Mouse (Mus musculus) midbrain, embryonic 16.5 days (tissue): ENCODE measurements around the gene Actr1a. TPM values are rescaled to one million over a fixed set of nuclear protein-coding genes. Genes with fewer than 3 reads are reported as not detected.
A peak's percentile ranks its signal among the peaks of the same experiment; 100 is the strongest.

Source experiments
- ATAC-seq: fragments of 200-750 bp; cut with Nextera tagmentation; 2 replicates; pipeline ENCODE4 v1.8.0; 2017; ENCODE audit warnings: moderate TSS enrichment
- H3K27ac ChIP-seq: fragments of 300-500 bp; sonication (generic); 2 replicates; pipeline ENCODE4 v1.5.1; 2014; ENCODE audit warnings: mild to moderate bottlenecking, low read length, mixed read lengths
- H3K27me3 ChIP-seq: fragments of 300-500 bp; sonication (generic); 2 replicates; pipeline ENCODE4 v1.6.1; 2014; ENCODE audit warnings: low read depth, low read length, mixed read lengths; ENCODE audit not compliant: control insufficient read depth, insufficient read depth
- H3K36me3 ChIP-seq: fragments of 300-500 bp; sonication (generic); 2 replicates; pipeline ENCODE4 v1.6.1; 2014; ENCODE audit warnings: mild to moderate bottlenecking, low read length, moderate library complexity, mixed read lengths; ENCODE audit not compliant: control insufficient read depth, insufficient read depth
- H3K4me1 ChIP-seq: fragments of 300-500 bp; sonication (generic); 2 replicates; pipeline ENCODE4 v1.6.1; 2014; ENCODE audit warnings: mild to moderate bottlenecking, low read length, mixed read lengths; ENCODE audit not compliant: control insufficient read depth, insufficient read depth
- H3K4me2 ChIP-seq: fragments of 300-500 bp; sonication (generic); 2 replicates; pipeline ENCODE4 v1.6.1; 2014; ENCODE audit warnings: mild to moderate bottlenecking, low read length, mixed read lengths
- H3K4me3 ChIP-seq: fragments of 300-500 bp; sonication (generic); 2 replicates; pipeline ENCODE4 v1.5.1; 2014; ENCODE audit warnings: low read depth, mild to moderate bottlenecking, low read length, moderate library complexity, mixed read lengths
- H3K9ac ChIP-seq: fragments of 300-500 bp; sonication (generic); 2 replicates; pipeline ENCODE4 v1.6.1; 2014; ENCODE audit warnings: low read depth, low read length, mixed read lengths
- H3K9me3 ChIP-seq: fragments of 300-500 bp; sonication (generic); replicated peaks from 2 replicates; pipeline ENCODE4 v1.6.1; 2014; ENCODE audit warnings: mild to moderate bottlenecking, low read length, mixed read lengths; ENCODE audit not compliant: control insufficient read depth, poor library complexity, severe bottlenecking
- WGBS: fragments of 180-500 bp; shearing (Covaris S2); extraction: QIAGEN DNeasy Blood & Tissue Kit; methylation state at CpG from one replicate; pipeline ENCODE4 v1.1.7; 2014; 5-methylcytosine and 5-hydroxymethylcytosine counted together
- polyA plus RNA-seq: library from polyadenylated mRNA; unstranded; fragments of >200 nt; fragmentation: Nextera tagmentation; extraction: Ambion mirVana; gene quantifications from 2 replicates; pipeline ENCODE4 v1.2.1, GENCODE M21; 2015

Gene Actr1a
- polyA plus RNA-seq, 1 experiment from 2014 or later: 383 TPM

DNA sequence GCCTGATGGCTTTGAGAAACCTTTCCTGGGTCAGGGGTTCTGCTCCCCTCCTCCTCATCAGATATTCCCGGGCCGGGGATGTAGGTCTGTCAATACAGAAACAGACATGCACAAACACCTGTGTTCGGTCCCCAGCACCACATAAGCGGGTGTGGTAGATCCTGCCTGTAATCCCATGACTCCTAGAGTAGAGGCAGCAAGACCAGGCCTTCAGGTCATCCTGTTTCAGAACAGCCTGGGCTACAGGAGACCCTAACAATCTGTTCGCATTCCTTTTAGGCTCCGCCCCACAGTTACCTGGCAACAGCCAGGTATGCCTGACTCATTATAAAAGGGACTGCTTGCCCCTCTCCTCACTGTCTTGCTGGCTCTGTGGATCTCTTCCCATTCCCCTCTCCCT, 46.0 kb downstream of the Actr1a start:
- ATAC-seq: peak; percentile 33; the same call in 1 of the 2 replicates
- H3K4me3 ChIP-seq: peak overlapping the region; percentile 80
- H3K9ac ChIP-seq: peak overlapping the region; percentile 94
- peak overlapping the region; percentile 89 for H3K27ac ChIP-seq
- no peaks in the 10 kb centered on the region for H3K36me3 ChIP-seq
- 31% methylated on average over 6 of the region's 6 CpGs for WGBS
- H3K4me1 ChIP-seq: peaks cover 18% of the 10 kb centered on the region
- no peaks in the 10 kb centered on the region for H3K9me3 ChIP-seq
- peaks cover 5% of the 10 kb centered on the region; the same call in 1 of the 2 replicates for H3K27me3 ChIP-seq
- peak overlapping the region; percentile 88 for H3K4me2 ChIP-seq

DNA sequence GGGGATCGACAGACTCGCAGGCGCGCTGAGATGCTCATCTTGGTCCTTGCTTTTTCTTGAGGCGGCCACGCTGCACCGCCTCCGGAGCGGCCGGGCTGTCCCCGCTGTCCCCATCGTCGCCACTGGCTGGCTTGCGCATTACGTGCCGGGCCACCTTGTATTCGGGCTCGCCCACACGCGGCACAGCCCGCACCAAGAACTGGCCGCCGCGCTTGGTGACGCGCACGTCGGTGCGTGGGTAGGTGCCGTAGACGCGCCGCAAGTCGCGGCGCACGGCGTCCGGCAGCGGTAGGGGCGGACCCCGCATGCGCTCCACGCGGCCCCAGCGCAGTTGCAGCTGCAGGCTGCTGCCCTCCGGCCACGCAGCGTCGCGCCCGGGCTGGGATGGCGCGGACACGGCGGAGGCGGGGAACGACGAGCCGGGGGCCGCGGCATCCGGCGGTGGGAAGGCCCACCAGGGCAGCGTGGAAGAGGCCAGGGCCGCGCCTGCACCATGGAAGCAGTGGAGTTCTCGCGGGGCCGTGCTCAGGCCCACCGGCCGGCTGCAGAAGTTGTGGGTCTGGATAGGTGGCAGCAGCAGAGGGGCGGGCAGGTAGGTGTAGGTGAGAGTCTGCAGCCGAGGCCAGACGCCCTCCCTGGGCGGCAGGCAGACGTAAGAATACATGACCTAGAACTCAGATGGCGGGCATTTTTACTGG, 46.6 kb downstream of the Actr1a start:
- Histone ChIP-seq H3K27me3 (peaks cover 5% of the 10 kb centered on the region; the same call in 1 of the 2 replicates), H3K9ac (peak overlapping the region; percentile 94), H3K4me2 (peak overlapping the region; percentile 88), H3K4me3 (peak overlapping the region; percentile 80), H3K4me1 (peaks cover 18% of the 10 kb centered on the region), H3K36me3 (no peaks in the 10 kb centered on the region), H3K27ac (peak overlapping the region; percentile 89), H3K9me3 (no peaks in the 10 kb centered on the region)
- WGBS: under 1% methylated on average over 77 of the region's 78 CpGs
- peak; percentile 95 for ATAC-seq

DNA sequence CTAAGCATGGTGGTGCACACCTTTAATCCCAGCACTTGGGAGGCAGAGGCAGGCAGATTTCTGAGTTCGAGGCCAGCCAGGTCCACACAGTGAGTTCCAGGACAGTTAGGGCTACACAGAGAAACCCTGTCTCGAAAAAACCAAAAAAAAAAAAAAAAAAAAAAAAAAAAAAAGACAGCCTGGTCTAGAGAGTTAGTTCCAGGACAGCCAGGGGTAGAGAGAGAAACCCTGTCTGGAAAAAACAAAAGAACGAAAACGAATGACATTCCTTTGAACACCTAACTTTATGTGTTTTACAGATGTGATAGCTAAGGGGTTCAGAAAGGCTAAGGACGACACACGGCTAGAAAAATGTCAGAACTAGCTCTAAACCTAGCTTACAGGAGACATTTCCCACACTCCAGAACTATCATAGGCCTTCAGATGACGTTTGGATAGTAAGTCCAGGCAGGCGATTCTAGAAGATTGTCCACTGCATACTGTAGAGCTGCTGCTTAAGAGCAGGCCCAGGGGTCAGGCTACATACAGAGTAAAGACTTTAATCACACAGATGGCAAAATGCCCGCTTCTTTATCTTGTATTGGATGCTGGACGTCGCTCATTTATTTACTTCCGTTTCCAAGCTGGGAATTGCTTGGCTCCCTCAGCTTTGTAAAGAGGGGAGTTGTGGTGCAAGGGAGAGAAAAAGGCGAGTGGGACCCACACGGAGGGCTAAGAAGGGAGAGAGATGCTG, 47.4 kb downstream of the Actr1a start:
- H3K36me3 ChIP-seq: no peaks in the 10 kb centered on the region
- H3K9ac ChIP-seq: peak overlapping the region; percentile 94
- H3K4me2 ChIP-seq: peak overlapping the region; percentile 88
- peak; percentile 18; the same call in 1 of the 2 replicates for ATAC-seq
- H3K27me3 ChIP-seq: peaks cover 5% of the 10 kb centered on the region; the same call in 1 of the 2 replicates
- WGBS: 29% methylated on average over 14 of the region's 14 CpGs
- H3K9me3 ChIP-seq: no peaks in the 10 kb centered on the region
- H3K4me1 ChIP-seq: peaks cover 18% of the 10 kb centered on the region
- H3K4me3 ChIP-seq: peak overlapping the region; percentile 80
- H3K27ac ChIP-seq: peak overlapping the region; percentile 89

DNA sequence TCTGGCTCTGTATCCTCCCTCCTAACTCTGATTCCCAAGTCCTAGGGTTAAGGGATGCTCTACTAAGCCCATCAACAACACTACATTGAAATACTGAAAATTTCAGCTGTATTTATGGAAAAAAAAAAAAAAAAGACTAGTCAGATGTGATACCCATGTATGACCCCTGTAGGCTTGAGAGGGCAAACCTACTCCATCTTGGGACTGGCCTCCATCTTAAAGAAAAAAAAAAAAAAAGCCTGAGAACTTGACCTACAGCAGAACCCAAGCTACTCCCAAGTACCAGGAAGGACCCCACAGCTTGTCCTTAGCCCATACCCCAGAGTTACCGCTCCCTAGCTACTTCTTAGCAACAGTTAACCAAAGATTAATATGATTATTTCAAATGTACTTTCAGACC, 48.4 kb downstream of the Actr1a start:
- ATAC-seq: no peak
- H3K4me2 ChIP-seq: no peak overlapping the region
- no peaks in the 10 kb centered on the region for H3K36me3 ChIP-seq
- WGBS: 100% methylated on average over 1 of the region's 1 CpGs
- peaks cover 18% of the 10 kb centered on the region for H3K4me1 ChIP-seq
- H3K9ac ChIP-seq: no peak overlapping the region
- H3K27me3 ChIP-seq: peaks cover 5% of the 10 kb centered on the region; the same call in 1 of the 2 replicates
- H3K27ac ChIP-seq: no peak overlapping the region
- no peak overlapping the region for H3K4me3 ChIP-seq
- H3K9me3 ChIP-seq: no peaks in the 10 kb centered on the region

DNA sequence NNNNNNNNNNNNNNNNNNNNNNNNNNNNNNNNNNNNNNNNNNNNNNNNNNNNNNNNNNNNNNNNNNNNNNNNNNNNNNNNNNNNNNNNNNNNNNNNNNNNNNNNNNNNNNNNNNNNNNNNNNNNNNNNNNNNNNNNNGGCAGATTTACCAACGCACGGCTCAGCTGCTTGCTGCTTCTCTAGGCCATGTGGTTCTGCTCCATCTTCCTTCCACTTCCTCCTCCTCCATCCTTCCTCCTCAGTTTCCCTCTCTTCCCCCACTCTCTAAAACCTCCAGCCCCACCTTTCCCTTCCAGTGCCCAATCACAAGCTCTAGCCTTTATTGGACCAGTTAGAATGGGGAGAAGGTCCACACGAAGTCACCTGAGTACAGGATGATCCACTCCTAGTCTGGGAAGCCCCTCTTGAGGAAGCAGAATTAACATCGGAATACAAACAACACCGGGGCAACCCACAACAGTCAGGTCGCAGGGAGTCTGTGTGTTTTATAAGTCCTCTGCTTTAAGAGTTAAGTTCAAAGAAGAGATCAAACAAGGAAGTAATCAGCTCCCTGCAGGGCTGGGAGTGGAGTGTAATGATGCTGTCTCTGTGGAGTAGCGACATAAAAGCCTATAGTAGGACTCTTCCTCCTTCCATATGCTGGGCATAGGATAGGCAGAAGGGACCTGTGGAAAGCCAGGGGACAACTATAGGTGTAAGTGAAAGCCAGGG, 50.7 kb downstream of the Actr1a start:
- Histone ChIP-seq H3K27ac (no peak overlapping the region), H3K4me2 (no peak overlapping the region), H3K4me3 (no peak overlapping the region), H3K9ac (no peak overlapping the region), H3K27me3 (peaks cover 5% of the 10 kb centered on the region; the same call in 1 of the 2 replicates), H3K36me3 (no peaks in the 10 kb centered on the region), H3K4me1 (peaks cover 15% of the 10 kb centered on the region), H3K9me3 (no peaks in the 10 kb centered on the region)
- ATAC-seq: no peak
- WGBS: 23% methylated on average over 7 of the region's 7 CpGs

DNA sequence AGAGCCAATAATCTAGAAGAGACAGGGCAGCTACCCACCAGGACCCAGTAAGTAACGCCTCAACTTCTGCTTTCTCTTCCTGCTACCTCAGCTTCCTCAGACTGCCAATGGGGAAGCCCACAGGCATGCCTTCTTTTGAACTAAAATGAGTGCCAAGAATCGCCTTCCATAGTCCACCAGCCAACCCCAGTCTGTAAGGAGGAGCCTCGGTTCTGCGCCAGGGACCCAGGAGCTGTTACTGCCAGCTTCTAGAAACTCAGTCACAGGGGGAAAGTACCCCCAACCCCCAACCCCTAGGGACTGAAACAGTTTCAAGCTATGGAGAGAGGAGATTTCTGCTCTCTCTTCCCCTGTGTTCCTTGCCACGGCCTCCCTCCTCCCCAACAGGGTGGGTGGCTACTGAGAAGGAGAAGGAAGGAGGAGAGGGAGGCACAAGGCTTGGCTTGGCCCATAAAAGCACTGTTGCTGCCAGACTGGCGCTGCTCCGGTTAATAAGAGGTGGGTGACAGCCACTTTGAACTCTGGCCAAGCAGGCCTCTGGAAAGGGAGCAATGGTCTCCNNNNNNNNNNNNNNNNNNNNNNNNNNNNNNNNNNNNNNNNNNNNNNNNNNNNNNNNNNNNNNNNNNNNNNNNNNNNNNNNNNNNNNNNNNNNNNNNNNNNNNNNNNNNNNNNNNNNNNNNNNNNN, 56.1 kb downstream of the Actr1a start:
- peaks cover 3% of the 10 kb centered on the region; the same call in 1 of the 2 replicates for H3K27me3 ChIP-seq
- H3K4me2 ChIP-seq: peak overlapping the region; percentile 54
- no peaks in the 10 kb centered on the region for H3K36me3 ChIP-seq
- peak; percentile 19; the same call in 1 of the 2 replicates for ATAC-seq
- H3K9ac ChIP-seq: no peak overlapping the region; the same call in 1 of the 2 replicates
- WGBS: 77% methylated on average over 6 of the region's 7 CpGs
- H3K4me3 ChIP-seq: no peak overlapping the region
- H3K4me1 ChIP-seq: peaks cover 15% of the 10 kb centered on the region
- peak overlapping the region; percentile 67 for H3K27ac ChIP-seq
- H3K9me3 ChIP-seq: no peaks in the 10 kb centered on the region

DNA sequence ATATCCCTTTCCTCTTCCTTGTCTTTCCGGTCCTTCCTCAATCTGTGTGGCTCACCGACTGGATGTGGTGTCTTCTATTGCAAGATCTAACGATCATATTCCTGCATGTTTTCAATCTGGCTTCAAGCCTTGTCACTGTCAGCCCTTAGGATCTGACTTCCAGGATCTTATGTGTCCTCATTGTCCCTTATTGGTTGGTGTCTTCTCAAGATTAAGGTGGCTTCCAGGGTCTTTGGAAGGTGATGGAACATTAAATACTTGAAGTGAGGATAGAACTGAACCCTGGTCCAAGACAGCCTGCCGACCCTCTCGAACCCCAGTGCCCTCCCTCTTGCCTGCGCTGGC, 56.6 kb downstream of the Actr1a start:
- peaks cover 3% of the 10 kb centered on the region; the same call in 1 of the 2 replicates for H3K27me3 ChIP-seq
- H3K9ac ChIP-seq: peak overlapping the region; percentile 57; the same call in 1 of the 2 replicates
- ATAC-seq: peak; percentile 52; the same call in 1 of the 2 replicates
- H3K9me3 ChIP-seq: no peaks in the 10 kb centered on the region
- peak overlapping the region; percentile 69 for H3K4me3 ChIP-seq
- H3K36me3 ChIP-seq: no peaks in the 10 kb centered on the region
- 53% methylated on average over 6 of the region's 6 CpGs for WGBS
- peaks cover 15% of the 10 kb centered on the region for H3K4me1 ChIP-seq
- peak overlapping the region; percentile 67 for H3K27ac ChIP-seq
- peak overlapping the region; percentile 54 for H3K4me2 ChIP-seq

DNA sequence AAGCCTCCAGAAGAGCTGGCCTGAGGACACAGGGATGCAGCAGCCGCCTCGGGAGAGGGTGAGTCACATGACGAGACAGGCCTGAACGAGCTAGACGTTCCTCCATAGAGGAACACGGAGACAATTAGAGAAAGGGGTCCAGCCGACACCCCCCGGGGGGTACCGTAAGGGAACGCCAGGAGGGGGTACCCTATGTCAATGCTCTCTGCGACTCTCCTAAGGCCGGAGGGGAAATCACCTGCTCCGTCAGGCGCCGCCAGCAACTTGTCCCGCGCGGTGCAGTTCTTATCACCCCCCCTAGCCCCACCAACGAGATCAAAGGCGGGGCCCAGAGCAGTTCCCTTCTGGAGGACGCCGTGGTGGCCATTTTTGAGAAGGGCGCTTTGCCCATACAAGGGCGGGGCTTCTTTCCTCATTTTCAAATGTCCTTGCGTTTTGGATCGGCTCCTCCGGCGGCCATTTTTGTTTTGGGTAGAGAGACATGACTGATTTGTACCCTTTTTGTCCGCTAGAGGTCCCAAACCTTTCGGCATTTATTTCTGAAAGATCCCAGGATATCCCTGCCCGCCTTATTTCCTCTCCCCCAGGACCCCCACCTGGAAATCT, 57.1 kb downstream of the Actr1a start, which contains the start of gene Cuedc2:
Cuedc2 (minus strand) TSS at position 372 of the 606 bp plus-strand sequence.
- Histone ChIP-seq H3K27me3 (peaks cover 3% of the 10 kb centered on the region; the same call in 1 of the 2 replicates), H3K4me2 (peak within 1 kb of the TSS; percentile 79), H3K4me3 (peak within 1 kb of the TSS; percentile 69), H3K4me1 (peaks cover 15% of the 10 kb centered on the region), H3K9me3 (no peaks in the 10 kb centered on the region), H3K9ac (peak within 1 kb of the TSS; percentile 87), H3K36me3 (no peaks in the 10 kb centered on the region), H3K27ac (peak within 1 kb of the TSS; percentile 83)
- 1% methylated on average over 31 of the region's 31 CpGs for WGBS
- peak; percentile 87 for ATAC-seq
